Mouse (Mus musculus): ENCODE measurements around the gene Upb1. TPM values are rescaled to one million over a fixed set of nuclear protein-coding genes. Genes with fewer than 3 reads are reported as not detected.
"Not testable (repeated sequence)": the region's sequence is repeated elsewhere in the genome, so short reads cannot be mapped to it uniquely, and the experiment has no call there.

Gene Upb1
- polyA plus RNA-seq, 1 experiment from 2014 or later = not detected

GRCm38 (mm10) chr10:75405916-75406315 is 5.0 kb downstream of the Upb1 start:
- Histone ChIP-seq H3K27me3 (no peaks in the 10 kb centered on the region), H3K9me3 (no peaks in the 10 kb centered on the region), H3K4me3 (no peak overlapping the region), H3K36me3 (no peaks in the 10 kb centered on the region), H3K4me1 (replicated peaks) (no peaks in the 10 kb centered on the region), H3K9ac (no peak overlapping the region), H3K4me2 (no peak overlapping the region), H3K27ac (replicated peaks) (no peak overlapping the region)
- ATAC-seq (ENCODE audit: low read depth) = no peak
- WGBS = 90% methylated on average over 8 of the region's 8 CpGs

- ATAC-seq (ENCODE audit: low read depth) = no peak
- H3K36me3 ChIP-seq = no peaks in the 10 kb centered on the region
- H3K27ac ChIP-seq (replicated peaks) = no peak overlapping the region
- H3K27me3 ChIP-seq = no peaks in the 10 kb centered on the region
- H3K4me2 ChIP-seq = no peak overlapping the region
- H3K9ac ChIP-seq = no peak overlapping the region
- 53% methylated on average over 13 of the region's 13 CpGs for WGBS
- H3K4me1 ChIP-seq (replicated peaks) = peaks cover 3% of the 10 kb centered on the region
- H3K4me3 ChIP-seq = no peak overlapping the region
- no peaks in the 10 kb centered on the region for H3K9me3 ChIP-seq
Observed at GRCm38 (mm10) chr10:75406755-75407154, 5.8 kb downstream of the Upb1 start.

DNA sequence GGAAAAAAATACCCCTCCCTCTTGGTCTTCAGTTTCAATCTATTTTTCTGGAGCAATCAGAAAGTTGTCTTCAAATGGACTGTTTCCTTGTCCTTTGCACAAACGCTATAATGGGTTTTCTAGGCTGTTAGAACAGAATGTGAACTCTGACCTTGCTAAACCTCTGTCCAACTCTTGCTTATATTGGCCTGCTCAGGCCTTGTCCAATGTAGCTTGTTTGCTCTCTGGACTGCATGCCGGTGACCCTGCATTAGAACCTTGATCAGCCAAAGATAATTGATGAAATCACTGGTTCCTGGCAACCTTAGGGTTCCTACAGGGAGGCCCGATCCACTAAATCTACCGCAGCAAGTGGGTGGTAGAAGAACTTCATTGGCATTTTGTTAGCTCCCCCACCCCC is 6.8 kb downstream of the Upb1 start:
- no peaks in the 10 kb centered on the region for H3K27me3 ChIP-seq
- WGBS = 85% methylated on average over 4 of the region's 4 CpGs
- H3K36me3 ChIP-seq = no peaks in the 10 kb centered on the region
- no peak overlapping the region for H3K9ac ChIP-seq
- H3K4me1 ChIP-seq (replicated peaks) = peaks cover 11% of the 10 kb centered on the region
- H3K9me3 ChIP-seq = no peaks in the 10 kb centered on the region
- H3K4me3 ChIP-seq = no peak overlapping the region
- H3K4me2 ChIP-seq = no peak overlapping the region
- ATAC-seq (ENCODE audit: low read depth) = no peak
- no peak overlapping the region for H3K27ac ChIP-seq (replicated peaks)

- WGBS = 46% methylated on average over 10 of the region's 10 CpGs
- not testable (repeated sequence) for H3K36me3 ChIP-seq; H3K27me3 ChIP-seq; H3K27ac ChIP-seq (replicated peaks); H3K9me3 ChIP-seq; ATAC-seq (ENCODE audit: low read depth); H3K9ac ChIP-seq; H3K4me3 ChIP-seq; H3K4me2 ChIP-seq
- H3K4me1 ChIP-seq (replicated peaks) = peaks cover 15% of the 10 kb centered on the region
Observed at GRCm38 (mm10) chr10:75411343-75412113, 10.6 kb downstream of the Upb1 start.

GRCm38 (mm10) chr10:75412114-75413103 is 11.5 kb downstream of the Upb1 start:
- H3K9me3 ChIP-seq = no peaks in the 10 kb centered on the region
- H3K4me3 ChIP-seq = no peak overlapping the region
- H3K4me1 ChIP-seq (replicated peaks) = peaks cover 15% of the 10 kb centered on the region
- no peaks in the 10 kb centered on the region for H3K36me3 ChIP-seq
- peak overlapping the region; percentile 24 for H3K4me2 ChIP-seq
- H3K9ac ChIP-seq = peak overlapping the region; percentile 45; the same call in 1 of the 2 replicates
- ATAC-seq (ENCODE audit: low read depth) = no peak
- no peaks in the 10 kb centered on the region for H3K27me3 ChIP-seq
- H3K27ac ChIP-seq (replicated peaks) = no peak overlapping the region
- 58% methylated on average over 27 of the region's 27 CpGs for WGBS

- Histone ChIP-seq H3K9ac (no peak overlapping the region), H3K27ac (replicated peaks) (no peak overlapping the region), H3K27me3 (no peaks in the 10 kb centered on the region), H3K4me1 (replicated peaks) (peaks cover 15% of the 10 kb centered on the region), H3K4me3 (no peak overlapping the region), H3K36me3 (no peaks in the 10 kb centered on the region), H3K9me3 (no peaks in the 10 kb centered on the region), H3K4me2 (no peak overlapping the region)
- 92% methylated on average over 7 of the region's 7 CpGs for WGBS
- no peak for ATAC-seq (ENCODE audit: low read depth)
Observed at GRCm38 (mm10) chr10:75414925-75415324, 14.0 kb downstream of the Upb1 start.

- no peaks in the 10 kb centered on the region for H3K36me3 ChIP-seq
- H3K27me3 ChIP-seq = no peaks in the 10 kb centered on the region
- H3K4me2 ChIP-seq = no peak overlapping the region
- no peak overlapping the region for H3K9ac ChIP-seq
- no peak overlapping the region for H3K4me3 ChIP-seq
- H3K9me3 ChIP-seq = no peaks in the 10 kb centered on the region
- peaks cover 7% of the 10 kb centered on the region; the same call in 1 of the 2 replicates for H3K4me1 ChIP-seq (replicated peaks)
- ATAC-seq (ENCODE audit: low read depth) = no peak
- WGBS = 91% methylated on average over 8 of the region's 8 CpGs
- no peak overlapping the region for H3K27ac ChIP-seq (replicated peaks)
Observed at GRCm38 (mm10) chr10:75417363-75418042, 16.6 kb downstream of the Upb1 start.

DNA sequence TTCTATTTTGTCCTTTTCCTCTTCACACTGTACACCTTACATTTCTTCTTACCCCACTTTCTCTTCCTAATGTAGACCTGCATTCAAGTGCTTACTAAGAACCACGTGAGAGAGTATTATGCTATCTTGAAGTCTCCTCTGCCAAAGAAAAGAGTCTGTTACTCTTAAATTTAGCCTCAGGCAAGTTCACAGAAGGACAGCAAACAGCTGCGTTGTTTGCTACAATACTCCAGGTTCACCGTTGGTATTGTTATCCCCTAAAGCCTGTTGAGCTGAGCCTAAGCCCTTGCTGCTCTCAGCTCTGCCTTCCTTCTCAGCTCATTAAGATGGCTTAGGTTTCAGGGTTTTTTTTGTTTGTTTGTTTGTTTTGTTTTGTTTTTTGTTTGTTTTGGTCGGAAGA is 17.8 kb downstream of the Upb1 start:
- no peaks in the 10 kb centered on the region for H3K36me3 ChIP-seq
- H3K9ac ChIP-seq = no peak overlapping the region
- no peaks in the 10 kb centered on the region for H3K27me3 ChIP-seq
- no peaks in the 10 kb centered on the region for H3K9me3 ChIP-seq
- no peak overlapping the region for H3K4me3 ChIP-seq
- no peaks in the 10 kb centered on the region for H3K4me1 ChIP-seq (replicated peaks)
- H3K27ac ChIP-seq (replicated peaks) = no peak overlapping the region
- 78% methylated on average over 4 of the region's 4 CpGs for WGBS
- ATAC-seq (ENCODE audit: low read depth) = no peak
- H3K4me2 ChIP-seq = no peak overlapping the region

- no peak overlapping the region for H3K27ac ChIP-seq (replicated peaks)
- no peaks in the 10 kb centered on the region for H3K4me1 ChIP-seq (replicated peaks)
- H3K9me3 ChIP-seq = no peaks in the 10 kb centered on the region
- no peak for ATAC-seq (ENCODE audit: low read depth)
- no peaks in the 10 kb centered on the region for H3K27me3 ChIP-seq
- no peak overlapping the region for H3K4me3 ChIP-seq
- WGBS = 94% methylated on average over 10 of the region's 10 CpGs
- no peaks in the 10 kb centered on the region for H3K36me3 ChIP-seq
- no peak overlapping the region for H3K9ac ChIP-seq
- H3K4me2 ChIP-seq = no peak overlapping the region
Observed at GRCm38 (mm10) chr10:75424498-75424901, 23.6 kb downstream of the Upb1 start.

DNA sequence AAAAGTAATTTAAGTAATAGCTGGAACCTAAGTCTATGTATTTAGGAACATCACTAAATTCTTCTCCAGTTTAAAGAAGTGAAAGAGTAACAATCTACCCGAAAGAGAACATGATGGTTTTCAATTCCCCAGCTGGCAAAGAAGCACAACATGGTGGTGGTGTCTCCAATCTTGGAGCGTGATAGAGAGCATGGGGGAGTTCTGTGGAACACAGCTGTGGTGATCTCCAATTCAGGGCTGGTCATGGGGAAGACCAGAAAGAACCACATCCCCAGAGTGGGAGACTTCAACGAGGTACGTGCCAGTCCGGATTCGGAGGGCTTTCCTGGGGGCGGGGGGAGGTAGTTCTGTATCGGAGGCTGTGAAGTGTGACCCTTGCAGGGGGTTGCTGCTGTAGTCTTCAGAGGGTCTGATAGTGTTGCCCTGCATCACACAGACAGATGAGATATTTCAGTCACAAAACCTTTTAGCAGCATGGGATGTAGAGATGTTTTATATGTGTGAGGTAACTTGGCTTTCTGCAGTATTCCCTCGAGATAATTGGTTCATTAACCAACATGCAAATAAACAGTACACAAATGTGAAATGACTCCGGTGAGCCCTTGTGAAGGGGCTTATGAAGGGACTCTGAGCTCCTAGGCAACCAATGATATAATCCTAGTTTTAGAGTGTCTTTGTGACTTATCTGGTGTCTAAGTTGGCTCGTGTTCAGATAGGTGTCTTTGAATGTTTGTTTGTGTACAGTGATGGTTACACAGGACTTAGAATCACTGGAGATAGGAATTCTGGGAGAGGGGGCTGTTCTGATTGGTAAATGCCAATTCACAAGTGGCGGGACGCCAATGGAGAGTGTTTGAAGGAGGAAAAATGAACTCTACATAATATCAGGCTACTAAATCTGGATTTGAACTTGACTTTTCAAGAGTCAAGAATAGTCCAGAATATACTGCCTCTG is 27.4 kb downstream of the Upb1 start:
- Histone ChIP-seq H3K27ac (replicated peaks) (no peak overlapping the region), H3K36me3 (no peaks in the 10 kb centered on the region), H3K4me1 (replicated peaks) (no peaks in the 10 kb centered on the region), H3K27me3 (no peaks in the 10 kb centered on the region), H3K9me3 (peaks cover 7% of the 10 kb centered on the region; the same call in 1 of the 2 replicates), H3K9ac (no peak overlapping the region), H3K4me2 (no peak overlapping the region), H3K4me3 (no peak overlapping the region)
- WGBS = 85% methylated on average over 13 of the region's 13 CpGs
- no peak for ATAC-seq (ENCODE audit: low read depth)

DNA sequence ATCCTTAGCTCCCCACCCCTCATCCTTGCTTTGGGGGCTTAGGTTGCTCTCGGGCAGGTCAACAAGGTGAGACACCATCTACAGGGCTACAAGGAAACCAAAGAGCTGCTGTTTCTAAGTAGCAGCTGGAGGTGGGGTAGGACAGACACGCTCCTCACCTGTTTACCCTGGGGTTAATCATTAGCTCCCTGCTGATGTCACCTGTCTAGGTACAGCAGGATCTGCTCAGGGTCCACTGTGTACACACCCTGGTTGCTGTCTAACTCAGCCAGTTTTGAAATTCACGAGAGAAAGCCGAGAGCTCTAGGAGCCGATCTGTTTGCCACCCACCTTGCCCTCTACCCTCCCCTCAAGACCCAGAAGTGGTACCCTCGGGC is 28.1 kb downstream of the Upb1 start:
- H3K27ac ChIP-seq (replicated peaks) = no peak overlapping the region
- peaks cover 7% of the 10 kb centered on the region; the same call in 1 of the 2 replicates for H3K9me3 ChIP-seq
- H3K9ac ChIP-seq = no peak overlapping the region
- no peak for ATAC-seq (ENCODE audit: low read depth)
- no peaks in the 10 kb centered on the region for H3K36me3 ChIP-seq
- no peak overlapping the region for H3K4me3 ChIP-seq
- WGBS = 93% methylated on average over 6 of the region's 6 CpGs
- no peak overlapping the region for H3K4me2 ChIP-seq
- no peaks in the 10 kb centered on the region for H3K4me1 ChIP-seq (replicated peaks)
- no peaks in the 10 kb centered on the region for H3K27me3 ChIP-seq

Measured in neural tube, embryonic 13.5 days (tissue).